Mouse (Mus musculus) lung, postnatal 25 days (tissue): ENCODE data around the gene Fibcd1.

ENCODE experiments used
- DNase-seq: peaks from one replicate; pipeline ENCODE4 v3.0.0; 2022; ENCODE audit warnings: low spot score

Fibcd1 gene

DNA sequence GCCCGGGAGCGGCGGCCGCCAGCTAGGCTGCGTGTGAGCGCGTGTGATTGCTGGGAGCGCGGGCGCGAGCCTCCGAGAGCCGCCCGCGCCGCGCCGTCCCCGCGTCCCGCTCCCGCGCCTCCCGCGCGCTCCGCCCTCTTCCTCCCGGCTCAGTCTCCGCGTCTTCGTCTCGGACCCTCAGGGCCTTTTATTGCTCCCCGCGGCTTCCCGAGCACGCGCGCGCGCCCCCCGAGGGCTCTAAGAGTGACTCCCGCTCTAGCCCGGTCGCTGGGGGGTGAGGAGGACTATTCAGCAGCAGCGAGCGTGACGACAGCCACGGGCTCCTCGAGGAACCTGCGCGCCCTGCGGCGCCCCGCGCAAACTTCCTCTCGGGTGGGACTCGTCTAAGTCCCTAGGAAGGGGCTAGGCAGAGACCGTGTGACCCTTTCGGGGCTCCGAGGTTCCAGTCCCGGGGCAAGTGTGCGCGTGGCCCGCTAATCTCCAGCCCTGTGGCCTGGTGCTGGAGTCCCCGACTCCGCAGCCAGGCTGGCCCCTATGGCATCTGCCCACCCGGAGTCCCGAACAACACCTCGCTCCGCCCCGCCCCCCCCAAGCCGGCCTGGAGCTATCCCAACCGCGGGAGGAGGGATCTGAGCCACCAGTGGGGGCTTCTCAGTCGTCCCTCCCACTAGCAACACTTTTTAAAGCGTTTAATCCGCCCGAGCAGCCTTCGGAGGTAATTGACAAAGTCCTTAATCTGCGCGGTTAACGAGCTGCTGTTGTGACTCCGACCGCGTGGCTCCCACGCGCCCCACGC lies at the start of gene Fibcd1:
Fibcd1 (minus strand) TSS at position 110 of the 796 bp plus-strand sequence.
- DNase-seq, result no peak

DNA sequence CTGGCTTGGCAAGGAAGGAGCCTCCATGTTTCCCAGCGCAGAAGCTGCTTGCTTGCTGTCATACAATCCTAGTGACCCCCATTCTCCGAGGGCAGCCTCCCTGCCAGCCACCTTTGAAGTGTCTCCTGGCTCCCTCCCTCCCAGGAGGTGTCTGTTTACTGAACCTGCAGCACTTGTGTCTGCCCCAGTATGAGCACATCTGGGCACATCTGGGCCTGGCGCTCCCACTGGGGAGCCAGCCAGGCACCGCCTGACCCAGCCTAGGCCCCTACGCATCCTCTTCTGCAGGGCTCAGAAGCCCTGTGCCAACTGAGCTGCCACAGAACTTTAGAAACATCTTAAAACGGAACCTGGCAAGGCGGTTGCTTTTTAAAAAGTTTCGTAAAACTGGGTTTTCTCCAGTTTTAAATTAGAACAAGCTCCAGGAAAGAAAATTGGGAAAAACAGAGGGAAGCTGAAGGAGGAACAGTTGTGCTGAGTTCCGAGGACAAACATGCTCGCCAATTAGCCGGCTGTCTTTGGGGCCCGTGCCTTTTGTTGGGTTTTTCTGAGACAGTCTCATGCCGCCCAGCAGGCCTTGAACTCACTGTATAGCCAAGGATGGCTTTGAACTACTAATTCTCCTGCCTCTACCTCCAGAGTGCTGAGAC lies 48.5 kb upstream of the Fibcd1 start:
- DNase-seq, result no peak

DNA sequence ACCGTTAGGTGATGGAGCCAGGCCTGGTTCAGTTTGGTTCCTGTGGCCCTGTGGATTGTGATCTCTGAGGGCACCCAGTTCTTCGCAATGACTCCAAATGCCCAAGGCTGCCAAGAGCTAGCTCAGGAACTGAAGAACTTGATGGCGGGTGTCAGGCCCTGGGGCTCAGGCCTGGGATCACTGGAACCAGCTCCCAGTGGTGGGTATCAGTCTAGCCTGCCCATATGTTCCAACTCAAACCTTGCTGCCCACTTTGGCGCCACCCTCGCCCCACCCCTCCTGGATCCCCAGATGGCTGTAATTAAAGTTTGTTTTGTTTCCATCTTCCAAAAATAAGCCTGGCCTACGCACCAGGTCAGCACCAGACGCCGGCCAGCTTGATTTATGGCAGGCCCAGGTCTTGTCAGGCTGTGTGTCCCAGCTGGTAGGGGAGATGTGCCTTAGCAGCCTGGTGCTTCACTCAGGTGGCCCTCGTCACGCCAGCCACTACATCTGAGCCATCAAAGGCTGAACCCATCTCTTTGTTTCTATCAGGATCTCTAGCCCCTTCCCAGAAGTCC lies 47.4 kb upstream of the Fibcd1 start:
- no peak for DNase-seq

DNA sequence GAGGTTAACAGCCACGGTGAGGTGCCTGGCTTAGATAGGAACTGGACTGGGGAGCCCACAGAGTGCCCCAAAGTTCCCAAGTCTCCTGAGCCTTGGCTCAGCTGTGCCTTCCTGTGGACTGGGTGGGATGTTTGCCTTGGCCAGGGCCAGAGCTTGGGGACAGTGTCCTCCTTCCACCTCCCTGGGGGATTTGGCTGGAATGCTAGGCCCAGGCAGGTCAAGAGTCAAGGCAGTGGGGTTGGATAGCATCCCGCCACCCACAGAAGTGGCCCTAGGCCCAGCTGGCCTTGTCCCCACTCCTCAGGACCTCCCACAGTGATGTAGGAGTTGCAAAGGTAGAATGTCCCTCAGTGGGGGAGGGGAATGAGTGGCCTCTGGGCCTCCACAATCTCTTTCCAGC lies 45.4 kb upstream of the Fibcd1 start:
- DNase-seq, result no peak

DNA sequence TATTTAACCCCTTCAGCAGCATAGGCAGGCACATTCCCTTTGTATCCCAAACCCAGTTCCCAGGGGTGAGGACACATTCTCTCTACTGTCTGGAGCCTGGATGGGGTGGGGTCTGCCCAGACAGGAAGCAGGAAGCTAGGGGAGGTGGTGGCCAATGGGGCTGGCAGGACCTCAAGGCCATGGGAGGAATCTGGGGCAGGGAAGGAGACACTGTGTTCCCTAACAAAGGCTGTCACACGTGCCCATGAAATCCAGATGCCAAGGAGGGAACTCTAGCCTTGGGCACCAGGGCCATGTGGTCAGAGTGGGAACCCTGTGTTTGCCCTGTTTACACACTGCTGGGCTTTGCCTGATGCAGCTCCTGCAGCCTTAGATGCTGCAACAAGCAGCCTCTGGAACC lies 43.1 kb upstream of the Fibcd1 start:
- DNase-seq, result peak; percentile 62

DNA sequence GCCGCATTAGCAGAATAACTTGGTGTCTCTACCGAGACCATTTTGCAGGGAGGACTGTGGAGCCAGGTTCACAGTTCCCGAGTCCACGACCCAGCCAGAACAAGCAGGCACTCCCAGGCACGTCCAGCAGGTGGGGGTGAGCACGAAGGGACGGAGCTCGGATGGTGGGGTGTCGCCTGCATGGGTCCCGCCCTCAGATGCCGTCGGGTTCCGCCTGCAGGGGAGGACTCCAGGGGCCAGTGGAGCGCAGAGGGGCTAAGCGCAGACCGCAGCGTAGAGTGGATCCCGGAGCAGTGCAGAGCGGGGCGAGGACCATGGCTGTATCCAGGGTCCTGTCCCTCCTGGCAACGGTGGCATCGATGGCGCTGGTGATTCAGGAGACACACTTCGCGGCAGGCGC lies 41.2 kb upstream of the Fibcd1 start, which contains the start of gene Lamc3:
Lamc3 (plus strand) TSS at position 262 of the 400 bp plus-strand sequence.
- peak; percentile 54 for DNase-seq

DNA sequence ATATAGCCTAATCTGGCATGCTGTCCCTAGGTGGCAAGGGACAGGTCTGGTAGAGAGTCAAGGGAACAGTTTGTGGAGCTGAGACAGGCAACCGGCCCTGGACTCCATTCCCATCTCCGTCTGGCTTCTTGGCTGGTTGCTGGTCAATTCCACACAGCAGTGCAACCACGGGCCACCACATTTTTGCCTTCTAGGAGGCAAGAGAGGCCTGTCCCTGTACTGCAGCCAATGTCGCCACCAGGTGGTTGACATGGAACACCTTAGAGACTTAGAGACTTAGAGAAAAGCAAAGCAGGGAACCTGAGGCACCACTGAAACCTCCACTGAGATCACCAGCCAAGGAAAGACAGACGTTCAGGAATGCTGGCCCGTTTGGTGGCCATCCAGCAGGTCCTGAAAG lies 39.0 kb upstream of the Fibcd1 start:
- peak; percentile 24 for DNase-seq

DNA sequence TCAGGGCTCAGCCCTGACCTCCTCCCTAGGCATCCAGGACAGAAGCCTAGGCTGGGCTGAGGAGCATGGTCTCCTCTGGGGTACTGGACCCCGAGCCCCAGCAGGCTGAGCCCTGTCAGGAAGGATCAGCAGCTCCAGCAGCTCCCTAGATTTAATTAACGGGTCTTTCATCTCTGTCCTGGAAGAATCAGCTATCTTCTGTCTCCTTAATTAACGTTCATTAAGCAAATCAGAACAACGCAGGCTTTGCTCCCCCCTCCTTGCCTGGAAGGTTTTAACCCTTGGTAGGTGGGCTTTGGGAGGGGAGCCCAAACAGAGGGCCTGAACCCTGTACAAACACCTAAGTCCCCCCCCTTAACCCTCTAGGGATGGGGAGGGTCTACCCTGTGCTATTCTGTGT lies 37.3 kb upstream of the Fibcd1 start:
- no peak for DNase-seq

DNA sequence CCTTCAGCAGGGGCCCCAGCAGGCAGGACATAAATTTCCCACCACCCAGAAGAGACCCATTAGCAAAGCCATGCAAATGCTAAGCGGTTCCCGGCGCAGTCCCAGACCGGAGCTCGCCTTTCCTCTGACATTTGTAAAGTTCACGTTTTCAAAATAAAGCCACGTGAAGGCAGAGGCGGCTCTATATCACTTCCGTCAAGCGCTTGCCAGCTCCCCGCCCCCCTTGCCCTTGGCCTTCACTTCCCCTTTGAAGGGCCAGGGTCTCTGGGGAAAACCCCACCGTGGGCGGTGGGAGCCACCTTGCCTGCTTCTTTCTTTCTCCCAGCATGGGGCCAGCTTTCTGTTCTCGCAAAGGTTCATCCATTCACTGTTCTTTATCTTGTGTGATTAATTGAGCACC lies 35.1 kb upstream of the Fibcd1 start:
- DNase-seq, result peak; percentile 26

DNA sequence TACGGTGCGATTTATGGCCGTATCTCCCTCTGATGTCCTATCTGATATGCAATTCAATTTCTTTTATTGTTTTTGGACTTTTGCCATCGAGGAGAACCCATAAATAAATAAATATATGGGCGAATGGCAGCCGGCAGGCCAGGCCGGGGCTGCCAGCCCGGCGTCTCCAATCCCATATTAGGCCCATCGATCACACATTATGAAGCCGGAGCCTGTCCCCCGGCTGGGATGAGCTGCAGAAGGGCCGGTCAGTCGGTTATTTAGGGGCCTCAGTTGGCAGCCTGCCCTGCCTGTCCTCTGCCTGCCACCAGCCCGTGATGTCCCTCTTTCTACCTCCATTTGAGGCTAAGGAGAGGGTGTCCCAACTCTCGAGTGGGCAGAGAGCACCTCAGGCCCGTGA lies 32.8 kb upstream of the Fibcd1 start:
- DNase-seq, result no peak

DNA sequence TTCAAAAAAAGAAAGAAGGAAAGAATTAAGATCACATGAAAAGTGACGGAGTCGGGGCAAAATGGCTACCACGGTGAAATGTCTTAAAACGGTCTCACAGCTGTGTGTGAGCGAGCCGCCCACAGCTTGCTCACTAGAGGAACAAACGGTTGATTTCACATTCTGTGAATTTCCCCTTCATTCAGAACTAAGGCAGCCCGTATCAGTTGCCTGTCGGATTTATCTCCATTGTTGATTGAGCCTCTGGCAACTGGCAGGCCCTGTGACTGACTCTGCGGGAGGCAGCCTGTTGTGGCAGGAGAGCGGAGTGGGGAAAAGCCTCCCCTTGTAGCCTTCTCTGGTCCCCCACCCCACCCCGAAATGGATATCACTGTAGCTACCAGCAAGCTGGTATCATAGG lies 30.6 kb upstream of the Fibcd1 start:
- no peak for DNase-seq

DNA sequence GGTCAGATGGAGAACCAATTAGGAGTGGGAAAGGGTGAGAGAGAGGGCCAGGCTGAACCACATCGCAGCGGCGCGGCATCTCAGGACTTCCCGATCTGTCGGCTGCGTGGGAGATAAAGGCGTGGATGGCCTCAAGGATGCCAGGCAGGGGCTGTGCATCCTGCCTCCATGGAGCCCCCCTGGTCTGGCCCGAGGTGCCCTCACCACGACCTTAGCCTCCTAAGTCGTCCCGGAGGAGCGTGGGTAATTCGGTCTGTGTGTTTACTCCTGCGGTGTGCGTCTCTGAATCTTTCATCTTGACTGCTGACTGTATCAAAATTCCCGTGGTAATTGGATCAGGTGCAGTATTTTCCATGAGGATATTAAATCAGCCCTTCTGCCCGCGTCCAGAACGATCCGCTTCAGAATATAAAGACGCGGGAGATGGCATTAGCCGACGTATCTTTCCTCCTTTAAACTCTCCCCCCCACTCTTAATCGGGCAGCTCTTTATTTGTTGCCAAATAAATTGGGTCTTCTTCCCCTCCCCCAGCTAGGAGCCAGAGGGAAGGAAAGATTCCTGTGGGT lies 28.6 kb upstream of the Fibcd1 start:
- DNase-seq, result no peak

DNA sequence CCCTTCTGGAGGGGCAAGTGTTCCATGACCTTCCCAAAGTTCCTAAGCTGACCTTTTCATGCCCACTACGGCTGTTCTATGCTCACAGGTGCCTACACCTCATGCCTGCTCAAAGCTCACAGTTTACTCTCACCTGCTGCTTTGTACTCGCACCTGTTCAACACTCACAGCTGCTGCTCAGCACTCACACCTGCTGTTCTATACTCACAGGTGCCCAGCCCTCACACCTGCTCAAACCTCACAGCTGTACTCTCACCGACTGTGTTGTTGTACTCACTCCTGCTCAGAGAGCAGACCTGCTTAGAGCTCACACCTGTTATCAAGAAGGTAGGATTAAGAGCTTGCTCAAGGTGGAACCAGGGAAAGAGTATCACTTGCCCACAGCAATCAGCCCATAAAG lies 24.9 kb upstream of the Fibcd1 start:
- DNase-seq, result no peak

DNA sequence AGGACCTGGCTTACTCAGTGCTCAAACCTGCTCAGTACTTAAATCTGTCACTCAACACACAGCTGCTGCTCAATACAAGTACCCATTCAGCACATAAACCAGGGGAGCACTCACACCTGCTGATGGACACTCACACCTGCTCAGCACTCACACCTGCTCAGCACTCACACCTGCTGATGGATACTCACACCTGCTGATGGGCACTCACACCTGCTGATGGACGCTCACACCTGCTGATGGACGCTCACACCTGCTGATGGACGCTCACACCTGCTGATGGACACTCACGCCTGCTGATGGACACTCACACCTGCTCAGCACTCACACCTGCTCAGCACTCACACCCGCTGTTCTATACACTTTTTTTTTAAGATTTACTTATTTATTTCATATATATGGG lies 23.9 kb upstream of the Fibcd1 start:
- no peak for DNase-seq

DNA sequence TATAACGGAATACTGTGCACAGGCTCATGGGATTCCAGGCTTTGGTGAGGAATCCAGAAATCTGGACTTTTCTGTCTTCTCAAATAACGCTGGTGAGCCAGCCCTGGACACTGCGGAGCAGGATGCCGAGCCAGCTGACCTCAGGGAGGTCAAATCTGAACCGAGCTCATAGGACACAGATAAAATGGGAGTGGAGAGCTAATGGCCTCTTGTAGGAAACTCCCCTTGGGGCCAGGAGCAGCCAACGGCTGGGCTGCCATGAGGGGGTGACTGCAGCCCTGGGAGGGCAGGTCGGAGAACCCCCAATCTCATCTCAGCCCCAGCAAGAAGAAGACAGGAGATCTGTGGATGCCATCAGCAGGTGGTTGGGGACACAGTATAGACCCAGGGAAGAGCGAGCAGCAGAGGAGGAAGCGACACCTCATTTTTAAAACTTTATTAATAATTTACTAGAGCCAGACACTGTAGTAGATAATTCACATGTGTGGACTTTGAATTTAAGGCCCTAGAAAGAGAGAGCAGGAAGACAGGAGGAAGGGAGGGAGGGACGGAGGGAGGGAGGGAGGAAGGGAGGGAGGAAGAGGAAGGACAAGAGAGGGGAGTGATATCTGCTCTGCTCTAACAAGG lies 22.8 kb upstream of the Fibcd1 start:
- no peak for DNase-seq

DNA sequence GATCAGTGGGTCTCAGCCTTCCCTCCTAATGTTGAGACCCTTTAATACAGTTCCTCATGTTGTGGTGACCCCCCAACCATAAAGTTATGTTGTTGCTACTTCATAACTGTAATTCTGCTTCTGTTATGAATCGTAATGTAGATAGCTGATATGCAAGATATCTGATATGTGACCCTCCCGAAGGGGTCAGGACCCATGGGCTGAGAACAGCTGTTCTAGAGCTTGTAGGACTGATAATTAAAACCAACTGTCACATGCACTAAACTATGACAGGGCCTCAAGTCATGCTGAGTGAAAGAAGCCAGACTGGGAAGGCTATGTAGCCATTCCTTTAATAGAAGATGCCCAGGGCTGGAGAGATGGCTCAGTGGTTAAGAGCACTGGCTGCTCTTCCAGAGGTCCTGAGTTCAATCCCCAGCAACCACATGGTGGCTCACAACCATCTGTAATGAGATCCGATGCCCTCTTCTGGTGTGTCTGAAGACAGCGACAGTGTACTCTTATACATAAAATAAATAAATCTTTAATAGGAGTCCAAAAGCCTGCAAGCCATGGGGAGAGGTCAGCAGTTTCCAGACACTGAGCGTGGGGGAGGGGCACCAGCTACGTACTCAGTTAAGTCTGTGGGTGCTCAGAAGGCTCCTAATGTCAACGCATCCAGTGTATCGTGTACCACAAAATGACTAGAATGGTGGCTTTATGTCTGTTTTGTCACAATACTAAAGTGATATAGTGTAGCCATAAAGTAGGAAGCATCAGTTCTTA lies 22.1 kb upstream of the Fibcd1 start:
- no peak for DNase-seq

DNA sequence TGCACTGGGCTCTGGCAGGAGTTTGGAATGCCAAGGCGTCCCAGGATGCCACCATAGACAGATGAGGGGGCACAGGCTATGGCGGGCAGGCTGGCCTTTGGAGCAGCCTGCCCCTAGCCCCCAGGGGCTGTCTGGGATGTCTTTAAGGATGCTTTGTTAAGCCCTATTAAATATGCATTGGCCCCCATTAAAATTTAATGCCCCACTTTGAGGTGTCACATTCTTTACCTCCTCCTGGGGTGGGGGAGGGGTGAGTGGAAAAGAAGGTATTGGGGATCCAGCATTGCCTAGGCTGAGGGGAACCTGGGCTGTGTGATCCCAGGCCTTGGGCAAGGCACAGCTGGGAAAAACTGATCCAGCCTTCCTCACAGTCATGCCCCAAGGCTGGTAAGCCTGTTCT lies 20.0 kb upstream of the Fibcd1 start:
- no peak for DNase-seq

DNA sequence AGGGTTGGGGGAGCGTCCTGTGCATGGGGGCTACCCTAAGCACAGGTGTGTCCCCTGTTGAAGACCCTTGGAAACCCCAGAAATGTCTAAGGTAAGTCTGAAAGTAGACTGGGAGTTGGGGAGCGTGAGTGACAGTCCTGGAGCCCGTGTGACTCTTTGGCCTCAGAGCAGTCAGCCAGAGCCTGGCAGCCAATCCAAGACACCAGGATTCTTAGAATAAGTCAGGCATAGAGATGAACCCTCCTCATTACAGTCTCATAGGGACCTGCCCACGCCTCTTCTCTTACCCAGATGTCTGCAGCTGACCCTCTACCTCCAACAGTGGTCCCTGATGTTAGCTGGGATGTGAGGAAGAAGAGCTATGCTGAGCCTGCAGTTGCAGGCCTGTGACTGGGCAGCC lies 19.5 kb upstream of the Fibcd1 start:
- no peak for DNase-seq

DNA sequence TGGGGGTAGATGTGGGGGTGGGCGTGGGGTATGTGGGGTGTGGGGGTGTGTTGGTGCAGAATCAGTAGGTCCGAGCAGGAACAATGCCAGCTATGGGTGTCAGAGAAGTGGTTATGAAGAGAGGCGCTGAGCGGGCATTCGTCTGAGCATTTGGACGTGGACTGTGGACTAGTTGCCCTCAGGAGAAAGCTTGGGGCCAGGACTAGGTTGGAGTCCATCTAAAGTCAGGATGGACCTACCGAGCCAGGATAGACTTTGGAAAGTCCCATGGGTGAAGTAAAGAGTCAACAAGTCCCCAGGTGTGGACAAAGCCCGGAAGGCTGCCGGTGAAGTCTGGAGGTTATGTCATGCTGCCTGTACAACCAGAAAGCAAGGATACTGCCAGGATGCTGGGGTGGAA lies 19.1 kb upstream of the Fibcd1 start:
- no peak for DNase-seq

DNA sequence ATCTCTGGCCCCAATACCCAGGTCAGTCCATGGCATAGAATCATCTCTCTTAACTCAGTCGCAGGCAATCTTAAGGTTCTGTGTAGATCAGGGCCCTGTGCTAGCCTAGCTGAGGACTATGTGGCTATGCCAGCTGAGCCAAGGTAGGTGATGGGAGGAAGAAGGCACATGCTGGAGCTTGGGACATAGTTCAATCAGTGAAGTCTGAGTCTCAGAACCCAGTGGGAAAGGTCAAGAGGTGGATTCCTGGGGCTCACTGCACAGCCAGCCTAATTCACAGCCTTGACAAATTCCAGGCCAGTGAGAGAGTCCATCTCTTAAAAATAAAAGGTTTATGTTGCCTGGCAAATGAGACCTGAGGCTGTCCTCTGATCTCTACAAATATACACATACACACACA lies 18.0 kb upstream of the Fibcd1 start:
- no peak for DNase-seq

DNA sequence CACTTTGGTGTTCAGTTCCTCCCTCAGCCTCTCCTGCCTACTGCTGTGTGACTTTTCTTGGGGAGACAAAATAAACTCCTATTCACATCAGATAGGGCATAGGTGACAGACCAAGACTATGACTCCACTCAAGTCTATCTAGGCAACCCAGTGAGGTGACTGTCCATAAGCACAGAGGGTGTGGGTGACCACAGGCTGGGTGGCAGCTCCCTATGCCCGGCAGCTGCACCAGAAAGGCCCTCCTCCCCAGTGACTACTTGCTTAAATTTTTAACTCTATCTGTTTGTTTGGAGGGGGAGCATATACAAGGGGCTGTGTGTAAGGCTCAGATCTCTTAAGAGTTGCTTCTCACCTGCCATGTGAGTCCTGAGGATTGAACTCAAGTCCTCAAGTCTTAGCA lies 17.1 kb upstream of the Fibcd1 start:
- no peak for DNase-seq

DNA sequence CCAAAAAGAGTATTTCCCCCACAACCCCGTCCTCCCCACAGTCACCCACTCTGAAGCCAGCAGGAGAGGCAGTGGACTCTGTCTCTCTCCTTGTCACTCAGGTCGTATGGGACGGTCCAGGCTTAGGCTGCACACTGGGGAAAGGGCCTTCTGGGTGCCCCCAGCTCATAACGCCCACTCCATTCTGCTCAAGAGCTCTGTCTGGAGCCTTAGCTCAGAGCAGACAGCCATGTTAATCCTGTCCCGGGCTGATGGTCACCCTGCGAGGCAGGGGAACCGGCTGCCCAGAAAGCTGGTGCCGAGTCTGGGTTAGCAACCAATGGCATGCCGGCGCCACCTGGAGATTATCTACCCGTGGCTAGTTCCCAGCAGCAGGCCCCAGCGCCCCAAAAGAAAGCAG lies 12.7 kb upstream of the Fibcd1 start:
- DNase-seq, result no peak
